Mouse (Mus musculus) lung, embryonic 16.5 days (tissue): ENCODE data around the gene Slc2a9. TPM values are rescaled to one million over a fixed set of nuclear protein-coding genes. Genes with fewer than 3 reads are reported as not detected.

Experiments used
- ATAC-seq: fragments of 200-750 bp; cut with Nextera tagmentation; 2 replicates; pipeline ENCODE4 v1.8.0; 2017; ENCODE audit warnings: low read depth, mild to moderate bottlenecking, moderate library complexity
- H3K27ac ChIP-seq: fragments of 300-500 bp; sonication (generic); 2 replicates; pipeline ENCODE4 v1.5.1; 2014; ENCODE audit warnings: mild to moderate bottlenecking, control low read depth, low read length
- H3K27me3 ChIP-seq: fragments of 300-500 bp; sonication (generic); 2 replicates; pipeline ENCODE4 v1.6.1; 2014; ENCODE audit warnings: low read depth, low read length, mixed read lengths; ENCODE audit not compliant: control insufficient read depth, insufficient read depth
- H3K36me3 ChIP-seq: fragments of 300-500 bp; sonication (generic); 2 replicates; pipeline ENCODE4 v1.6.1; 2014; ENCODE audit warnings: low read length; ENCODE audit not compliant: control insufficient read depth, insufficient read depth
- H3K4me1 ChIP-seq: fragments of 300-500 bp; sonication (generic); replicated peaks from 2 replicates; pipeline ENCODE4 v1.6.1; 2014; ENCODE audit warnings: low read length, mixed read lengths; ENCODE audit not compliant: control insufficient read depth, insufficient read depth
- H3K4me2 ChIP-seq: fragments of 300-500 bp; sonication (generic); 2 replicates; pipeline ENCODE4 v1.6.1; 2014; ENCODE audit warnings: low read depth, low read length, control low read depth
- H3K4me3 ChIP-seq: fragments of 300-500 bp; sonication (generic); 2 replicates; pipeline ENCODE4 v1.5.1; 2014; ENCODE audit warnings: mild to moderate bottlenecking, low read length, control low read depth
- H3K9ac ChIP-seq: fragments of 300-500 bp; sonication (generic); 2 replicates; pipeline ENCODE4 v1.6.1; 2014; ENCODE audit warnings: low read length, control low read depth
- H3K9me3 ChIP-seq: fragments of 300-500 bp; sonication (generic); 2 replicates; pipeline ENCODE4 v1.6.1; 2016; ENCODE audit warnings: low read length; ENCODE audit not compliant: control insufficient read depth
- WGBS: fragments of 180-500 bp; shearing (Covaris S2); extraction: QIAGEN DNeasy Blood & Tissue Kit; methylation state at CpG from one replicate; pipeline ENCODE4 v1.1.7; 2014; 5-methylcytosine and 5-hydroxymethylcytosine counted together
- polyA plus RNA-seq: library from polyadenylated mRNA; unstranded; fragments of >200 nt; fragmentation: Nextera tagmentation; extraction: Ambion mirVana; gene quantifications from 2 replicates; pipeline ENCODE4 v1.2.1, GENCODE M21; 2015

The Slc2a9 gene
- polyA plus RNA-seq, 1 experiment from 2014 or later: 1.2 TPM

GRCm38 (mm10) chr5:38509568-38509967 is 6.6 kb upstream of the Slc2a9 start:
- Histone ChIP-seq H3K9ac (no peak overlapping the region), H3K9me3 (no peaks in the 10 kb centered on the region), H3K4me1 (no peaks in the 10 kb centered on the region), H3K4me3 (no peak overlapping the region), H3K27ac (no peak overlapping the region), H3K4me2 (no peak overlapping the region), H3K36me3 (no peaks in the 10 kb centered on the region), H3K27me3 (no peaks in the 10 kb centered on the region)
- 54% methylated on average over 4 of the region's 4 CpGs for WGBS
- no peak for ATAC-seq

GRCm38 (mm10) chr5:38505435-38505765 is 2.5 kb upstream of the Slc2a9 start:
- Histone ChIP-seq H3K9me3 (no peaks in the 10 kb centered on the region), H3K4me2 (no peak overlapping the region), H3K27me3 (no peaks in the 10 kb centered on the region), H3K36me3 (no peaks in the 10 kb centered on the region), H3K9ac (no peak overlapping the region), H3K4me1 (no peaks in the 10 kb centered on the region), H3K27ac (no peak overlapping the region), H3K4me3 (no peak overlapping the region)
- 69% methylated on average over 3 of the region's 3 CpGs for WGBS
- ATAC-seq: peak; percentile 10; the same call in 1 of the 2 replicates

- no peaks in the 10 kb centered on the region for H3K4me1 ChIP-seq
- no peaks in the 10 kb centered on the region for H3K27me3 ChIP-seq
- no peaks in the 10 kb centered on the region for H3K9me3 ChIP-seq
- H3K9ac ChIP-seq: no peak overlapping the region
- H3K4me3 ChIP-seq: no peak overlapping the region
- H3K36me3 ChIP-seq: no peaks in the 10 kb centered on the region
- WGBS: 62% methylated on average over 6 of the region's 6 CpGs
- 0 out of 2 replicates have a peak, but pooled peaks have one; percentile 12 for ATAC-seq
- no peak overlapping the region for H3K4me2 ChIP-seq
- no peak overlapping the region for H3K27ac ChIP-seq
Measured at GRCm38 (mm10) chr5:38504747-38505434, 1.9 kb upstream of the Slc2a9 start.

- no peak overlapping the region for H3K9ac ChIP-seq
- 88% methylated on average over 1 of the region's 1 CpGs for WGBS
- no peak for ATAC-seq
- H3K27me3 ChIP-seq: no peaks in the 10 kb centered on the region
- H3K9me3 ChIP-seq: no peaks in the 10 kb centered on the region
- no peaks in the 10 kb centered on the region for H3K36me3 ChIP-seq
- no peak overlapping the region for H3K4me3 ChIP-seq
- no peak overlapping the region for H3K4me2 ChIP-seq
- no peaks in the 10 kb centered on the region for H3K4me1 ChIP-seq
- no peak overlapping the region for H3K27ac ChIP-seq
Measured at GRCm38 (mm10) chr5:38504116-38504515, 1.2 kb upstream of the Slc2a9 start.

- H3K27me3 ChIP-seq: no peaks in the 10 kb centered on the region
- H3K27ac ChIP-seq: no peak overlapping the region
Measured at GRCm38 (mm10) chr5:38500043-38500442, 2.9 kb downstream of the Slc2a9 start.

GRCm38 (mm10) chr5:38499316-38499811 is 3.6 kb downstream of the Slc2a9 start:
- Histone ChIP-seq H3K36me3 (no peaks in the 10 kb centered on the region), H3K4me2 (no peak overlapping the region), H3K4me1 (no peaks in the 10 kb centered on the region), H3K9me3 (no peaks in the 10 kb centered on the region), H3K27me3 (no peaks in the 10 kb centered on the region), H3K4me3 (no peak overlapping the region), H3K27ac (no peak overlapping the region), H3K9ac (no peak overlapping the region)
- ATAC-seq: no peak
- WGBS: 75% methylated on average over 7 of the region's 7 CpGs

More at GRCm38 (mm10) chr5:38500043-38500442, 2.9 kb downstream of the Slc2a9 start:
- H3K9me3 ChIP-seq: no peaks in the 10 kb centered on the region
- H3K36me3 ChIP-seq: no peaks in the 10 kb centered on the region
- no peaks in the 10 kb centered on the region for H3K4me1 ChIP-seq
- H3K9ac ChIP-seq: no peak overlapping the region
- no peak overlapping the region for H3K4me3 ChIP-seq
- ATAC-seq: no peak
- no peak overlapping the region for H3K4me2 ChIP-seq
- 86% methylated on average over 8 of the region's 8 CpGs for WGBS

GRCm38 (mm10) chr5:38498479-38498878 is 4.5 kb downstream of the Slc2a9 start:
- H3K4me2 ChIP-seq: no peak overlapping the region
- no peaks in the 10 kb centered on the region for H3K36me3 ChIP-seq
- H3K27ac ChIP-seq: no peak overlapping the region
- H3K9ac ChIP-seq: no peak overlapping the region
- peak; percentile 34; the same call in 1 of the 2 replicates for ATAC-seq
- H3K4me3 ChIP-seq: no peak overlapping the region
- H3K4me1 ChIP-seq: no peaks in the 10 kb centered on the region
- 51% methylated on average over 5 of the region's 5 CpGs for WGBS
- H3K27me3 ChIP-seq: no peaks in the 10 kb centered on the region
- H3K9me3 ChIP-seq: no peaks in the 10 kb centered on the region

- no peak for ATAC-seq
- no peak overlapping the region for H3K4me2 ChIP-seq
- 48% methylated on average over 8 of the region's 8 CpGs for WGBS
- no peaks in the 10 kb centered on the region for H3K4me1 ChIP-seq
- no peaks in the 10 kb centered on the region for H3K36me3 ChIP-seq
- H3K27ac ChIP-seq: no peak overlapping the region
- H3K4me3 ChIP-seq: no peak overlapping the region
- no peaks in the 10 kb centered on the region for H3K9me3 ChIP-seq
- H3K27me3 ChIP-seq: no peaks in the 10 kb centered on the region
- no peak overlapping the region for H3K9ac ChIP-seq
Measured at GRCm38 (mm10) chr5:38496491-38497057, 6.4 kb downstream of the Slc2a9 start.

GRCm38 (mm10) chr5:38493890-38494289 is 9.1 kb downstream of the Slc2a9 start:
- H3K4me3 ChIP-seq: no peak overlapping the region
- no peak overlapping the region for H3K27ac ChIP-seq
- H3K4me2 ChIP-seq: no peak overlapping the region
- no peaks in the 10 kb centered on the region for H3K9me3 ChIP-seq
- no peaks in the 10 kb centered on the region for H3K36me3 ChIP-seq
- H3K4me1 ChIP-seq: no peaks in the 10 kb centered on the region
- 78% methylated on average over 6 of the region's 6 CpGs for WGBS
- H3K27me3 ChIP-seq: no peaks in the 10 kb centered on the region; the same call in 1 of the 2 replicates
- no peak for ATAC-seq
- H3K9ac ChIP-seq: no peak overlapping the region
